Mouse (Mus musculus) monocyte, adult 2 months (primary cell): ENCODE results near the gene Faap100.

ENCODE experiments used
- DNase-seq, 2 experiments: peaks; one replicate each; pipeline ENCODE4 v3.0.0; 2022; ENCODE audit warnings: low spot score in 2 of 2, low read depth in 1 of 2

Gene Faap100

DNA sequence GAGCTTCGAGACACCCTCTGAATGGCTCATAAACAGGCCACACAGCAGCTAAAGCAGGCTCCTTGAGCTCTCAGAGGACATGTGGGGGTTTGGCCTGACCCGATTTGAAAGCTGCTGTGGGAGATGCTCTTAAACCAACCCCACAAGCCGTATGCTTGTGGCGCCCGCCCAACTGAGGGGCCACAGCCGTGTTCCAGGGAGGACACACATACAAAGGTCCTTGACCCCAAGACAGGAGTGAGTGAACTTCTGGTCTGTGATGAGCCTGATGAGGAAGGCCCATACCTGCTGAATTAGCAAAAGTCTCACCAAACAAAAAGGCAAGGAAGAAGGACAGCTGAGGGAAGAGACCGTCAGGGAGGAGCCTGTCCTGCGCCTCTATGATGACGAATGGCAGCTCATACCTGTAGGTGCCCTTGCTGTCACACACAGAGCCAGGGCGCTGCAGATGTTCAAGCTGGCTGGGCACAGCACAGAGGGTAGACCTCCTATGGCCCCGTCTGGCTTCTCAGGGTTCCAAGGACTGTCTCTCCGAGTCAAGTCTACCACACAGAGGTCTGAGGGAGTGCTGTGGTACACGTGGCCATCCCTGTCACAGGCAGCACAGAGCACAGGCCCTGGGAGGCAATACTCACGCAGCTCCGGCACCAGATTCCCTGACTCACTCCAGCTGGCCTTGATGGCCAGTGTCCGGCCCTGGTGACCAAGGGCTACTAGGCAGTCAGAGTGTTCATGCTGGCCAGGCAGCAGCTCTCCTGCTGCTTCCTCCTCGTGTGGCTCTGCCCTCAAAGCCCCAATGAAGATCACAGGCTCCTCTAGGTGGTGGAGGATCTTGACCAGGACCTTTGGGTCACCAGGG lies 2.0 kb downstream of the Faap100 start:
- DNase-seq = no peak

DNA sequence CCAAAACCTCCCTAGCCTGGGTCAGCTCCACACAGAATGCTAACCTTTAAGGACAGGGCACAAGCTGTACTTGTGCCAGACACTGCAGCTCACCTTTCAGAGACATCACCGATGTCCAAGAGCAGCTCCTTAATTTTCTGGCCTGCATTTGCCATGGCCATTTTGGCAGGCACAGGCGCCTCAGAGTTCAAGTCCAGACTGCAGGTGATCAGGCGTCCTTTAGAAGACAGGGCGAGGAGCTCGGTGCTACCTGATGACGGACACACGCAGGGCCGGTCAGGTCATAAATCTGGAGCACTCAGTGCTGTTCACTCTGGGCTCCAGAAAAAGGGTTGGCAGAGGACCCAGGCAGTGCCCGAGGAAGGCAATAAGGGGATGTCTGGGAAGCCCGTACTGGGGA lies 3.2 kb downstream of the Faap100 start:
- DNase-seq = no peak

DNA sequence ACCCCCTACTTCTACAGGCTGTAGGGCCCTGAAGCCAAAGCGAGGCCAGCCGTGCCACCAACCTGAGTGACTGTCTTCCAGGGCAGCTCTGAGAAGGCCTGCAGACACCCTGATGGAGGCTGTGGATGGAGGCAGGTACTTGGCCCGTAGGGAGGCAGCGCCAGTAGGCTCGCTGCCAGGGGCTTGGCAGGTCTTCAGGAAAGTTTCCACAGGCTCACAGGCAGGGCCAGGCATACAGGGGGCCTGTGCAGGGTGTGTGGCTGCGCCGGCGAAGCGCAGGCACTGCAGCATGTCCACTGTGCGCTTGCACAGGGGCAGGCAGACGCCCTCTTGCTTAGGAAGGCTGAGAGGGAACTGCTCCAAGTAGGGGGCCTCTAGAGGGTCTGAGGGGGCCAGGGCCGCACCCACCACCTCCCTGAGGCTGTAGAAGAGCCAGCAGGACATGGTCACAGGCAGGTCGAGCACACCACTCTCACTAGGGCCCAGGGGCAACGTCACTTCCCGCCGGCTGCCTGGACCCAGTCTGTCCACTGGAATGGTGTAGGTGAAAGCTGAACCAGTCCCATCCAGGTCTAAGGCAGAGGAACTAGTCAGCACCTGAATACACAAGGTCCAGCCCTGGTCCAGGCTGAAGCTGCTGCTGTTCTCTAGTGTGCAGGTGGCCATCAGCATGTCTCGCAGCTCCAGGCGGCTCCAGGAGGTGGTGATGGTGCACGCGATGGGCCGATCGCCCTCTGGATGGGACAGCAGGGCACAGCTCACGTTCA lies 4.6 kb downstream of the Faap100 start:
- DNase-seq = no peak

DNA sequence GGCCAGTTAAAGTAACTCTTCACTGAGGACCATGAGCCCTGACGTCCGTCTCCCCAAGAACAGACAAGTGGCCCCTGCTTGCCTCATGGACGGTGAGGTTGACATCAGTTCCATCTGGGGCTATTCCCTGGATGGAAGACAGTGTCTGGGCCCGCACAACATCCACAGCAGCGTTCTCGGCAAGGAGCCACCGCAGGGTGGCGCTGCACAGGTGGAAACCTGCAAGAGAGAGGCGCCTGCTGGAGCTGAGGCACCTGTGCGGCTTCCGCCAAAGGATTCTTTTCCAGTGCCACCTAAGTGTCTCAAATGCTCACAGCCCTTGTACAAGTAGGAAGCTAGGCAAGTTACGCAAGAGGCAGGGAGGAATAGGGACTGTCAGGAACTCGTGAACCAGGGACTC lies 5.5 kb downstream of the Faap100 start:
- DNase-seq = no peak

DNA sequence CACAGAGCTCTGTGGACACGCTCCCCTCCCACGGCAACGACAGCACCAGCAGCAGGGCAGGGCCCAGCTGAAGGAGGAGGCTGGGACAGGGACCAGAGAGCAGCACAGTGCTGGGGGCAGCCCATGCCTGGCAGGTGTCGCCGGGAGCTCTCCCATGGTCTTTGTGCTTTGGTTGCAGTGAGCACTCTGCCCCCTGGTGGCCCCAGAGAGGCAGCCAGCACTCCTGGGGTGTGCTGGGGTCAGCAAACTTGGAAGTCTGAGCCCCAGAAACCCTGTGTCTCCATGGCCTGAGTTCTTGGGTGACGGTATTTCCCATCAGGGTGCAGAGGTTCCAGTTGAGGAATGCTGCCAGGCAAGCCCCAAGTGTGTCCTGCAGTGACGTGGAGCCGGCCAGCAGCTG lies 8.9 kb downstream of the Faap100 start:
- DNase-seq = peak in 1 of 2 experiments; percentile 54

DNA sequence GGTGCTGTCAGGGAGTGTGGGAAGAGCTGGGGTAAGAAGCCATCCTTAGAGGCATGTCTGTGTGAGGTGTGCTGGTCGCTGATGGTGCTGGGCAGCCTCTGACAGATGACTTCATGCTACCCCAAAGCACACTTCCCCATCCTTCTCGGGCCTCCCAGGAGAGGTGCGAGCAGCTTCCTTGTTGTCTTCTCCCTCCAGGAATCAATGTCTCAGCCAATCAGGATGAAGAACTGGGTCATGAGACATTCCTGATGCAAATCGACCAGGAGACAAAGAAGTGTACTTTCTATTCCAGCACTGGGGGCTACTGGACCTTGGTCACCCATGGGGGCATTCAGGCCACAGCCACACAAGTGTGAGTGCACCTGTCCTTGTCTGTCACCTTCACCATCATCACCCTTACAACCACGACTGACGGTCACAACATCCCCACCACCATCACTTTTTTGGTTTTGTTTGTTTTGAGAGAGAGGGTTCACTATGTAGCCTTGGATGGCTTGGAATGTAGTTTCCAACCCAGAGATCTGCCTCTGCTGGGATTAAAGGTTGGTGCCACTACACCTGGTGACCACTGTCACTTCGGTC lies 12.0 kb downstream of the Faap100 start:
- no peak for DNase-seq

DNA sequence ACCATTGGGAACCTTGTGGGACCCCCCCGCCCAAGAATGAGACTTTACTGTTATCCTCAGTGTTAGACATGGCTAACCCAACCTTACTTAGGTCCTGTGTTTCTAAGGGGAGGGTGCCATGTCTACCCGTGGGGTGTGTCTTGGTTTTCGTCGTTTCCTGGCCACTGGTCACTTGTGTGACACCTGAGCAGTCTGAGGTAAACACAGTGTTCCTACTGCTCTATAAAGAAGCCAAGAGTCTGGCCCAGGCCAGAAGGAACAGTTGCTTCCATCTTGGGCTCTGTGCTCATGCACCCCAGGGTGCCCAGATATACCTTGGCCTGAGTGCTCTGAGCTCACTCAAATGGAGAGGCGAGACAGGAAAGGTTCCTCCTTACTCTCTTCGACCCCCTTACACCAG lies 15.7 kb downstream of the Faap100 start:
- no peak for DNase-seq

DNA sequence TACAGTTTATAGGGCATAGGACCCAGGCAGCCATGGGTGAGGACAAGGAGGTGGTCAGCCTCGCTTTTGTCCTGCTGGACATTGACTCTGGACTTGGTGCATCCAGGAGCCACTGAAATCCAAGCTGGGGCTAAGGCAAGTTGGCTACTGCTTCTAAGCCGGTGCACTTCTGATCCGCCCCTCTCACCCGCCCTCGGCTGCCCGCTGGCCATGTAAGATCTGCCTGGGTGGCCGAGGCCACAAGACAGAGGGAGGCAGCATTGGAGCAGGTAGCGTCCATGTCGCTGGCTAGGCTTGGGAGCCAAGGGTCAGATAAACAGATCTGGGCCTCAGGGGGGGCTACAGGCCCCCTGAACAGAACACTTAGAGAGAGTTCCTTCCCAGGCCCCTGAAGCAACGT lies 17.3 kb downstream of the Faap100 start, which contains the start of gene Fscn2:
TSS of gene Fscn2 (plus strand) at position 240 of the 400 bp plus-strand sequence.
- no peak for DNase-seq

DNA sequence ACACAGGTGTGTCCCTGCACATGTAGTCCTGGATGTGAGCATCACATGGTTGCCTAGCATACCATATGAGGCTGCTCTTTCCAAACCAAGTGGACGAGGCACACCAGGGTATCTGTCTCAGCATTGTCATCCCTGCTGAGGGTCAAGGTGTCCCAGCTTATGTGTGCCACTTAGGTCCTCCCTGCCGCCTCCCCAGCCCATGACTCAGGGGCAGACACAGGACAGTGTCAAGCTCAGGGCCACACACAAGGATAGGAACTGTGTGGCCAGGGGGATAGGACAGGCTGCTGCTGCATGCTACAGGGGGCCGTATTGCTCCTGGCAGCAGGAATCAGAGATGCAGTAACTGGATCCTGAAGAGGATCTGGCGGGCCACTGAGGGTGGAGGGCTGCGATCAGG lies 17.8 kb downstream of the Faap100 start:
- no peak for DNase-seq

DNA sequence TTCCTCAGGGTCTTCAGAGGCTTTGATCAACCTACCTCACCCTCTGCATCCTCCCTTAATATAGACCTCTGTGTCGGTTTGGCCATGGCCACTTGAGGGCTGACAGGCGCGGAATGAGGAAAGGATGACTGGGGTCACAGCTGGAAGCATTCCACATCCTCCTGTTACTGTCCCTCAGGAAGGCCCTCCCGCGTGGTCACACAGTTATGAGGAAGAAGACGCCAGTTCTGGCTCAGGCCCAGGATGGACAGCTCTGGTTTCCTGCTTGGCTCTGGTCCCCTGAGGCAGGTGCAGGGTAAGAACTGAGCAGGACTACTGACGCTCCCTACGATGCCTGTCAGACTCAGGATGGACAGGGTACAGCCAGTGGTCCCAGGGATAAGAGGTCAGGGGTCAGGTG lies 18.5 kb downstream of the Faap100 start:
- no peak for DNase-seq

DNA sequence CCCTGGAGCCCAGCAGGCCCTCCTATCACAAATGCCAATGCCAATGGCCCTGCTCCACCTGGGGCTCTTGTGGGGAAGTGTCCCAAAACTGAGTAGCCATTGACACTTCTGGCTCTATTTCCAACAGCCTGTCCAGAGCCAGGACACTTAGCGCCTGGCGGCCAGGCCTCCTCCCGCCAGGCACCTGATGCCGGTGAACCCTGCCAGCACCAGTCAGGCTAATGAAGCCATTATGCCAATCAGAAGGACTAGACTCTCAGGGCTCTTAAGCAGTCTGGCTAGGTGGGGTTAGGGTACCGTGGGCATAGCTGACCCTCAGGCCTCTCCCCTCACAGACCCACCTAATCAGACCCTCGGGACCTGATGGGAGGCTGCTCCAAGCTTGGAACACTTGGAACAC lies 19.2 kb downstream of the Faap100 start:
- no peak for DNase-seq

DNA sequence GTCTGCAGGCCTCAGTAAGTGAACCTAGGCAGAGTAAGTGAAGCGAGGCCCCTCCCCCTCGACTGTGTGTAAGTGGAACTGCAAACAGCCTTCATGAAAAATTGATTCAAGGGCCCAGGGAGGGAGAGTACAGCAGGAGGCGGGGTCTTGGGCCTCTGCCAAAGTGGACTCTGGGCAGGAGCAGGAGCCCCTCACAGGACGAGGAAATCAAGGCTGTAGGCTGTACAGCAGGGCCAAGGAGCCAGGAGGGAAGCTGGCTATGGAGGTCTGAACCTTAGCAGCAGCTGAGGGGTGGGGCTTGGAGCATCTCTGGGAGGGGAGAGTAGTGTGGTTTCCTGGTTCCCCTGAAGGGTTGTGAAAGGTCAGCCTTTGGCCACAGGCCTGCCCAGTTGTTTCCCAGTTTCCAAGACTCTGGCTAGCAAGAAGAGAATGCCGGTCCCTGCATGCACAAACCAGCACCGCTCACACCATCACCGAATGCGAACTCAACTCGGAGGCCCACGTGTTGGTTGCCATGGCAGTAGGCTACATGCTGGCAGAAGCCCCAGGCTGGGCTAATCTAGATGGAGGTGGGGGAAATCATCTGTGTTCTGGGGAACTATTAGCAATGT lies 20.7 kb downstream of the Faap100 start:
- DNase-seq = no peak

DNA sequence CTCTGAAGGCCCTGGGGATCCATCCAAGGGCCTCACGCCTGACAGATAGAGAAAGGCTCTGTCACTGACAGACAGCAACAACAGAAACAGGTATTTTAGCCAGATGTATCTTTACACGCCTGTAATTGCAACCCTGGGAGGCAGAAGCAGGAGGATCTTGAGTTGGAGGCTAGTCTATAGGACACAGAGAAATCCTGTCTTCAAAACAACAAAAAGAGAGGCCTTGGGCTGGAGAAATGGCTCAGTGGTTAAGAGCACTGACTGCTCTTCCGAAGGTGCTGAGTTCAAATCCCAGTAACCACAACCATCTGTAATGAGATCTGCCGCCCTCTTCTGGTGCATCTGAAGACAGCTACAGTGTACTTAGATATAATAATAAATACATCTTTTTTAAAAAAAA lies 21.7 kb downstream of the Faap100 start:
- DNase-seq = no peak

DNA sequence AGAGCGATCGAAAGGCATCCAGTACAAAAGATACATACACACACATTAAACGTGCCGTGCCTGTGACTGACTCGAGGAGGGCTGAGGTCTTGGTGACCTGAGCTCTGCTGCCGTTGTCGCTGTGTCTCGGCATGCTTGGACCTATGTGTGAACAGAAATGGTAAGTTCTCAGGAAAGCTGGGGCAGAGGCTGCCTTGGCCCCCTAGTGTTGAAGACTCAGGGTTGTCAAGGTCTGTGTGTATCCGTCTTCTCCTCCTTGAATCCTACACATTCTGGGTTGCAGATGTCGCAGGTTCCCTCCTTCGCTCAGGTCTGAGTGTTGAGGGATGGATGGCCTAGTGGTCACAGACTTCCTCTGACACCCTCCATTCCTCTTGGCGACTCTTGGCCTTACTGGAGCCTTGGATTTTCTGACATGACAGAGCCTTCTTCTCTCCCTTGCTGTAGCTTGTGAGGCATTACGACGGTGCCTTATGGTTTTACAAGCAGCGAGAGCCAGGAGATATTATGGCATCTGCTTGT lies 22.2 kb downstream of the Faap100 start:
- no peak for DNase-seq

DNA sequence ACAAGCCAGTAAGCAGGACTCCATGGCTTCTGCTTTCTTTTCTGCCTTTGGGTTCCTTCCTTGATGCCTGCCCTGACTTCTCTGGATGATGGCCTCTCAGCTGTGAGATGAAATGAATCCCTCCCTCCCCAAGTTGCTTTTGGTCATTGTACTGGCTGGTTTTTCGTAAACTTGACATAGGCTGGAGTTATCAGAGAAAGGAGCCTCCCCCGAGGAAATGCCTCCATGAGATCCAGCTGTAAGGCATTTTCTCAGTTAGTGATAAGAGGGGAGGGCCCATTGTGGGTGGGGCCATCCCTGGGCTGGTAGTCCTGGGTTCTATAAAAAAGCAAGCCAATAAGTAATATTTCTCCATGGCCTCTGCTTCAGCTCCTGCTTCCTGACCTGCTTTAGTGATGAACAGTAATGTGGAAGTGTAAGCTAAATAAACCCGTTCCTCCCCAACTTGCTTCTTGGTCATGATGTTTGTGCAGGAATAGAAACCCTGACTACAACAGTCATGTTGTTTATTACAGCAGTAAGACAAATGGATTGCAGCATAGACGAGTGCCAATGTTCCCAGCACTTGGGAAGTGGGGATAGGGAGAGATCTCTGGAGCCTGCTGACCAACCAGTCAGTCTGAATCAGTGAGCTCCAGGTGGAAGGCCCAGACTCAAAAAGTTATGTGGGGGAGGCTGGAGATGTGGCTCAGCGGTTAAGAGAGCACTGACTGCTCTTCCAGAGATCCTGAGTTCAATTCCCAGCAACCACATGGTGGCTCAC lies 23.1 kb downstream of the Faap100 start:
- DNase-seq = no peak

DNA sequence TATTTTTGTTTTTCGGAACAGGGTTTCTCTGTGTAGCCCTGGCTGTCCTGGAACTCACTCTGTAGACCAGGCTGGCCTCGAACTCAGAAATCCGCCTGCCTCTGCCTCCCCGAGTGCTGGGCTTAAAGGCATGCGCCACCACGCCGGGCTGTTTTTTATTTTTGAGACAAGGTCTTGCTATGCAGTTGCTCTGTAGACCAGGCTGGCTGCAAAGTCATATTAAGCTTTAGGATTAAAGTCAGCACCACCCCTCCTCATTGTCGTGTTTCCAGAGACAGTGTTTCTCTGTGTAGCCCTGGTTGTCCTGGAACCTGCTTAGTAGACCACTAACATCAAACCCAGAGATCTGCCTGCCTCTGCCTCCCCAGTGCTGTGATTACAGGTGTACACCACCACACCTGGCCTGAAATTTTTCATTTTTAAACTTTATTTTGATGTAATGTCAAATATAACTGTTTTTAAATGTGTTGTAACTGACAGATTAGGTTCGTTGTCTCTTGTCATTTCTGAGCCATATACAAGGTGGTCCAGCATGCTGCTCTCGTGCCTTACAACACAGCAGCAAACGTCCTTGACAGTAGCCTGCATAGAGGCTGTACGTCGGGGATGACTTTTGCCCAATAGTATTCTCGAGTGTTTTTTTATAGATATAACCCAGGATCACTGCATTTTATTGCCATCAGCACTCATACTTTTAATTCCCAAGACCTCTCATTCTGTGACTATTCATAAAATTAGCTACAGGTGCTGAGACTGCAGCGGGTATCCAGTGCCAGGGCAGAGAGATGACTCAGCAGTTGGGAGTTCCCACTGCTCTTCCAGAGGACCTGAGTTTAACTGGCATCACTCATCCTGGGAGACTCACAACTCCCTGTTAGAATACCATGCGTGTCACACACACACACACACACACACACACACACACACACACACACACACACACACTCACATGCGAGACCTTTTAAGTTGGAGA lies 24.0 kb downstream of the Faap100 start:
- DNase-seq = no peak

DNA sequence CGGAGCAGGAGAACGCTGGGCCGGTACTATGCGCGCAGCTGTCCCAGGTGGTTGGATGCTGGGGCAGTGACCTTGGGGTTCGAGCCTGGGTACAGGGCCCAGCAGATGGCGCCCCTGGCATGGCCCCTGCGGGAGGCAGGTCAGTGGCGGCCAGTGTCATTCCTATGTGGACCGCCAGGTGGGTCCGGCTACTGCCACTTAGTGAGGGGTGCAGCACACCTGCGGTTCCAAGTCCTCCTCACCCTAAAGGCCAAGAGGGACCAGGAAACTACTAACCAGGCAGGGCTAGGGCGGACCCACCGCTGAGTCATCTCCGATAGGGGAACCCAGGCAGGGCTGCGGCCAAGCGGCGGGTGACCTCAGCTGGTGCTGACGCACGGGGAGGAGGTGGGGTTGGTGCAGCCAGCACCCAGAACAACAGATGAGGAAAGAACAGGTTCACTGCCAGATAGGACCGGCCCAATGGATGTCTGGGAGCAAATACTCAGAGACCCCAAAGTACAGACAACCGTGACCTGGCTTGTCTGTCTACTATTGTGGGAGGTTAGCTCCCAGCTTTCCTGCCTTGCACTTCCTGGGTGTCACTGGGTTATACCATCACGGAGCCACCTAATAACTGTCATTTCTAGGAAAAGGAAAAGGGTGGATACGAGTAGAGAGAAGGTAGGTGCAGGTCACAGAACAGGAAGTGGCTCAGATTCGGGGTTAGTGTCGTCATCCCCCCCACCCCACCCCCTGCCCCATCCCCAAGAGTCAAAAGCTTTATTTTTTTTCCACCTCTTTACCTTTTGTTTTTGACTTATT lies 24.9 kb downstream of the Faap100 start:
- peak; percentile 96 for DNase-seq

DNA sequence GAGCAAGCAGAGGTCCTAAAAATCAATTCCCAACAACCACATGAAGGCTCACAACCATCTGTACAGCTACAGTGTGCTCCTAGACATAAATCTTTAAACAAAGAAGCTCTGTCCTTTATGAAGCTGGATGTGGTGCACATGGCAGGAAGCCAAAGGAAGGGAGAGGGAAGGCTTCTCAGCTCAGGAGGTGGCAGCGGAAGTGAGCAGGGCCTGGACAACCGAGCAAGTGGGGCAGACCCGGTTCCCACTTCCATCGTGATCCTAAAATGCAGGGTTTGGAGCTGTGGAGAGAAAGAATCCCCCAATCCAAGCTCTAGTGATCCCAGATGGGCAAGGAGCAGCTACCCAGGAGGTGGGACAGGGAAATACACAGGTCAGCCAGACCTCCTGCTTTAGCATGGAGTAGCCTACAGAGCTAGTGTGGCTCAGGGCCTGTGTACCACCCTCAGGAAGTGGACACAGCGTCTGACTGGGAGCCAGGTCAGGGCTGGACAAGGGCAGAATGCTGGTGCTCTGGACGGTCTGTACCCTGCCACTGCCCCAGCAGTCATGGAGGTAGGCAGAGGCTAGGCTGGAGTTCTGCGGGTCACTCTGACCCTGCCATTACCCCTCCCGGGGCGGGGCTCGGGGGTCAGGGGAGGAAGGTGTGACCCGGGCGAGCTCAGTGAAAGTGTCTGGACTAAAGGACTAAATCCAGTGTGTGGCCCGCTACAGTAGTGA lies 25.8 kb downstream of the Faap100 start:
- no peak for DNase-seq
